Mouse (Mus musculus): Measurements from ENCODE around the gene Thrb.
"Not testable (repeated sequence)": the region's sequence is repeated elsewhere in the genome, so short reads cannot be mapped to it uniquely, and the experiment has no call there.

The Thrb gene

DNA sequence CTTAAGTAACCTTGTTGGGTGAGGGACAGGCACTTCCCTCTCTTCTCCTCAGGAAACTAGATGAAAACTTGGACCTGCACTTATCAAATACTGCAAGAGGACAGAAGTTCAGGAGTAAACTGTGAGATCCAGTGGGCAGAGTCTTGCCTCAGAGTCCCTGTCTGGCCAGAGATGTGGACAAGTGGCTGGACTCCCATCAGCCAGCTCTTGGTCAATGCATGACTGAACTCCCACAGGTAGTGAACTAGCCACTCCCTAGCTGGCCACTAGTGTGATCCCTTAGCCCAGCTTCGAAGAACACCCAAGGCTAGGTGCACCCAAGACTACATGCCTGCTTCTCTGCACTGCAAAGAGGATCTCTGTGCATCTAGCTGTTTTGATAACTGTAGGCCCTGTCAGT is 234.7 kb downstream of the Thrb start:
- no peak for DNase-seq

DNA sequence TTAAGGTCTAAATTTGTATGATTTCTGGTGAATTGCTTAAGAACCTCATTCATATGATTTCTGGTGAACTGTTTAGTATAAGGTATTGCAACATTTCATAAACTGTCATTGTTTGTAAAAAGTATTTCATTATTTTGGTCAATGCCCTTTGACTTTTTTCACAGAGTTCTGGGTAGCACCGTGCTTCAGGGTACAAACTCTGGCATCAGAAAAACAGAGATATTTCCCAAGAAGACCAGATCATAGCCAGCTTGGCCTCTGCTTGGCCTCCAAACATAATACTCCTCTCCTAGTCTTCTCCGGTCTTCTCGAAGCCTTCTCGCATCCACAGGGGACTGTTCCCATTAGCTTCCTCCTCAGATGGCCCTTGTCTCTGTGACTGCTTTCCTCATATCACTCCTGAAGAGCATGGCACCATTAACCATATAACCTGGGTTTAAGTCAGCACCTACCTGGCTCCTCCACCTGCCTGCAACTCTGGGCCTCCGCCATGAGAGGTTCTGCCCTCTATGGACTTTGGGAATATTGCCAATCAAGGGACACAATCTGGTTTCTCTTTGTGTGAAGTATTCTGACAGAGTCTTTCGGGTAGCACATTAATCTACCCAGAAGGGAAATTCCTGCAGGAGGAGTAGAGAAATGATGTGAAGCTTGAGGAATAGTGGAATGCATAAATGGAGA is 239.8 kb downstream of the Thrb start:
- DNase-seq = no peak

DNA sequence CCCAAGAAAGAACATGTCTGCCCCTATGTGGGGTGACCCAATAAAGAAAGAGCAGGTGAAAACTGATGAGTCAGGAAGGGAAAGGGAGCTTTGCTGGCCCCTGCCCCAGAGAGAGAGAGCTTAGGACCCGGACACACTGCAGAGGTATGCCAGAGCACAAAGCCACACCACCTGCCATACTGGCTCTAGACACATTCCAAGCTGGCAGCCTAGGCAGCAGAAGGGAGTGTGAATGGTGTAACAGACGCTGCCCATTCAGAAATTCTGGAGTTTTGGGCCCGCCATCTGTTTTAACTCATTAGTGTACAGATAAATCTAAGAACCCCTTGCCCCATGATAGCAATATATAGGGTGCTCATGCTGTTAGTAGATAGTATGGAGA is 240.3 kb downstream of the Thrb start:
- DNase-seq = no peak

DNA sequence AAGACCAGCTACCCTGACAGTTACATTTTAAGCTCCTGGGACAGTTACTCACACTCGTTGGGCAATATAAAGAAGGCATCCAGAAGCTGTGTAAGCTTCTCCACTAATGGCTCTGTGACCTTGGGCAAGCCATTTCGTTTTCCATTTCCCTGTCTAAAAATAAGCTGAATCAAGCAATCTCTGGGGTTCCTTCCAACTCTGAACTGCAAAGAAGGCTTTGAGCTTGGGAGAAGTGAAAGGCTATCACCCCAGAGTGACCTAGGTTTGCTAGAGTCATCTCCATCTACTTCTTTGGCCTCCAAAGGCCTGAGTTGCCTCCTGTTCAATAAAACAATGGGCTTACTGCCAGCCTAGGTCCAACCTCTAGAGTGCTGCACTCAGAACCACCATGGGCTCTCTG is 242.4 kb downstream of the Thrb start:
- no peak for DNase-seq

DNA sequence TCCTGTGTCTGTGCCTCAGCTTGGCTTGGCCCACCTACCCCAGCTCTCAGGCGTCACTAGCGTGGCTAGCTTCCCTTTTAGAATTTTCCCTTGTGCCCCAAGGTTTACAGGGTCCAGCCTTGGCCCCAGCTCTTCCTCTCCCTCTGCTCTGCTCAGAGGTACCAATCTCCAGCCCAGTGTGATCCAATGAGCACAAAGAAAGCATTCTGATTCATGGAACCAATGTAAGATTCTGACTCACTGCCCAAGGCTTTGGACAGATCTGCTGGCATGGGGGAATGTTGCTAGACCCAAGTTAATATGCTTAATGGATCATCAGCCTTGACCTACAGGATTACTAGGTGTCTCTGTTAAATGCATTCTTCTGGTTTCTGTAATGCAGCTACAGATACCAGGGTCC is 243.1 kb downstream of the Thrb start:
- DNase-seq = no peak

DNA sequence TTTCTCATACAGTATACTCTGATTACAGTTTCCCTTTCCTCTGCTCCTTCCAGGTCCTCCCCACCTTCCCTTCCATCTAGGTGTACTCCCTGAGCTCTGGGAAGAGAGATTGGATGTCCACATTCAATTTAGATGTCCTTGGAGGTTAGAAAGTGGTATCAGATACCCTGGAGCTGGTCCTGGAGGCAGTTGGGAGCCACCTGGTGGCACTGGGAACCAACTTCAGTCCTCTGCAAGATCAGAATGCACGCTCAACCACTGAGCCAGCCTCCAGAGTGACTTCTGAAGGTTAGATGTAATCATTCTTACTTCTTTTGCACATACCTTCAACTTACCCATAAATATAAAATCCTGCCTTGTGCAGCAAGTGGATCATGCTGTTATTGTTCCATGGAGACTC is 244.5 kb downstream of the Thrb start:
- DNase-seq = no peak

DNA sequence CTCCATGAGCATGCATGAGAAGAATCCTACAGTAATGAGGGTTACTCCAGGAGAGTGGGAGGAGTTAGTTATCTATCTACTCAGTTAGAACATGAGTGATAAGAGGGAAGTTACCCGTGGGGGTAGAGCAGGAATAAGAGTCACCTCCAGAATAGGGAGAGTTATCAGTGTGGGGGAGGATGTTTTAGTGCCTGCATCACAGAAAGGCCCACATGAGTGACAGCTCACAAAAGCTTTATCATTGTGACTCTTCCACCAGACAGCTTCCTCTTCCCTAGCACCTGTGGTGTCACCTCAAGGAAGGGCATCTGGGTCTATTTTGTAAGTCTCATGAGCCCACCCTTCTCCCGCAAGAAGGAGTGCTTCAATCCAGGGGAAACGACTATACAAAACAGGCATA is 245.6 kb downstream of the Thrb start:
- no peak for DNase-seq

DNA sequence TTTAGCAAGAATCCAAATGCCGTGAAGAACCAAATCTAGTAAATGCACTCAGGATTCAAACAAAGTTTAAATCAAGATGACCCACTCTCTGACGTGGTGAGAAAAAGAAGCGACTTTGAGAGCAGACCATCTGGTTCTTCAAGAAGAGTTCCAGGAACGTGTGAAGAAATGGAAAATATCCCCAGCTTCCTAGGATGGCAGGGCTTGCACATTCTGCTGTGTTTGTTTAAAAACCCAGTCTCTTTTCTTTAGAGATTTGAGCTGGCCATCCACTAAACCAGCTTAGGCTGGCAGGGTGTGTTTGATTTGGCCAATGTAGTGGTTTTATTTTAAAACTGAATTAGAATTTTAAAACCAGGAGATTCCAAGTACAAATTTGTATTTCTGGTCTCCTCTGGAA is 246.9 kb downstream of the Thrb start:
- no peak for DNase-seq

DNA sequence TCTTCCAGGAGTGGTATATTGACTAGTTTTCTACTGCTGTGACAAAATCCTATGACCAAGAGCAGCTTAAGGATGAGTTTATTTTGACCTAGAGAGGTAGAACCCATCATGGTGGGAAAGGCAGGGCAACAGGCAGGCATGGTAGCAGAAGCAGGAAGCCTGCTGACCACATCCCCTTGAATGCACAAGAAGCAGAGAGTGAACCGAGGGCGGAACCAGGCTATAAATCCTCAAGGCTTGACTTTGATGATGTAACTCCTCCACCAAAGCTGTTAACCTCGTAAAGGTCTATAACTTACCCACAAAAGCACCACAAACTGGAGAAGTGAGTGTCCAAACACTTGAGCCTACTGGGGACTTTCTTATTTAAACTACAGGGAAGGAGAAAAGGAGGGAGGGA is 251.1 kb downstream of the Thrb start:
- DNase-seq = no peak

DNA sequence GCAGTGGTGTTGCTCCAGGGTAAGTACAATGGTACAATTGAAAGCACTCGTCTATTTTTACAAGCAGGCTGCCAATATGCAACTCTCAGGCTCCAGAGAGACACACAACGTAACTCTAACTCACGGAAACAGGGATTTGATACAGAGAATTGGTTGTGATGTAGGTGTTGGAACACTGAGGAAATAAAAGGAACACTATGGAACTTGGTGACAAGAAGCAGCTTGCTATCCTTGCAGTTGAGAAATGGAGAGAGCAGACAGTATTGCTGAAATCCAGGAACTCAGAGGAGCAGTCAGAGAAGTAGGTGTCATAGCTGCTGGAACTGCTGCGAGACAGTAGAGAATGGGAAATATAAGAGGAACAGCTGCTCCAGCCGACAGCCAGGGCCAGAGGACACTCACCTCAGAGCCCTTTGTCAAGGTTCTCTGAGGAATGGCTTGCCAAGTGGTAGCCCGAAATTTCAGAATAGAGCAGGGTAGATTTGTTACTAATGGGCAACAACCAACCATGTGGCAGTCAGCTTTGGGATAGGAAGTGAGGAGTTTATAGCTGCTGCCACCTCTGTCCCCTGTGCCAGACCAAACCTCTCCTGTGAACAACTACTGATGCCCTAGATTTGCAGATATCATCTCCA is 252.6 kb downstream of the Thrb start:
- no peak for DNase-seq

DNA sequence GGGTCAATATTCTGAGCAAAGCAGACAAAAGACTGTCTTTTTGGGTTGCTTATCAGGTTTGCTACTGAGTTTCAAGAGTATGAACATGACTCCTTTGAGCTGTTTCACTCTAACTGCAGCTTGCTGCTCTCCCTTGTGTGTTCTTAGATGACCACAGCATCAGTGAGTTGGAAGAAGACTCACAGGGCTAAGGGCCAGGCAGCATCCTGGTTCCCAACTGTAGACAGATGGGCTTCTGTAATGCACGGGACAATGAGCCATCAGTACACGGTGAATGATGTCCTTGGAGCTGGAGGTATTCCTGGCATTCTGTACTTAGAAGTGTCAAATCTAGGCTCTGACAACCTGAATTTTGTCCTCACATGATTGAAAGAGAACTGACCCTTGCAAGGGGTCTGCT is 255.5 kb downstream of the Thrb start:
- no peak for DNase-seq

DNA sequence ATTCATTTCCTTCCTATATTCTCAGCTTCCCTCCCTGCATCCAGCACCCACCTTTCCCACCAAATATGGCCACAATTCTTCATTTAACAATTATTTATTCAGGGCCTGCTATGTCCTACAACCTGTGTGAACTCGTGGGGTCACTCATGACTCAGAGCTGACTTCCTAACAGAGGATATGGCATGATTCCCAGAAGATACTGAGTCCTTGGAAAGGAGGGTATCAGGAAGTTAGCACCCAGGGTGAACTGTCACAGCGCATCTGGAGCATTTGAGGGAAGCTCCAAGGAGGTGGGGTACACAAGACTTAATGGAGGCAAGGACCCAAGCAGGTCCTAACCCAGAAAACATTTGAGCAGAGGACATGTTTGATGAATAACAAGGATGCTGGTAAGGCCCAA is 256.6 kb downstream of the Thrb start:
- no peak for DNase-seq

DNA sequence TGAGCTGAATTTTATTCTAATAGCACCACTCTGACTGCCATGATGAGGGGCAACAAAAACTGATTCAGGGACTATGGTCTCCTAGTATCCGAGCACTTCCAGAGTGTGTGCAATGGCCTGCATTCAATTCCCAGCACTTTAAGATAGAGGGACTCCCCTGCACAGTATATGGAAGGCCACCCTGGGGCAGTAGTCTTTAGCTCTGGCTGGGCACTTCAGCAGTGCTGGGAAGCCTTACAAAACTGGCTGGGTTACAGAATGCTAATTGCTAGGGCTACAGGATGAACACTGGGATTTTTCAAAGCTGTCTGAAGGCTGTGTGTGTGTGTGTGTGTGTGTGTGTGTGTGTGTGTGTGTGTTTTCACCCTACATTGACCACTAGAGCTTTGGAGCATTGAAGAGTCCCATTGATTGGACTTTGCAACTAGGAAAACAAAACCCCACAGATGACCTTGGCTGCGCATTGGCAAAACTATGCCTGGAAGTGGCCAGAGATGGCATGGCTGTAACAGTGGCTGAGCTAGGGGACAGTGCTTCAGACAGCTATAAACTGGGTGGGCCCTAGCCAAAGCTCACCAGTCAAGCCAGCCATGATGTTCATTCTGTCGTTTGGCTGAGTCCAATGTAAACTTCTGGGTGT is 257.2 kb downstream of the Thrb start:
- no peak for DNase-seq

DNA sequence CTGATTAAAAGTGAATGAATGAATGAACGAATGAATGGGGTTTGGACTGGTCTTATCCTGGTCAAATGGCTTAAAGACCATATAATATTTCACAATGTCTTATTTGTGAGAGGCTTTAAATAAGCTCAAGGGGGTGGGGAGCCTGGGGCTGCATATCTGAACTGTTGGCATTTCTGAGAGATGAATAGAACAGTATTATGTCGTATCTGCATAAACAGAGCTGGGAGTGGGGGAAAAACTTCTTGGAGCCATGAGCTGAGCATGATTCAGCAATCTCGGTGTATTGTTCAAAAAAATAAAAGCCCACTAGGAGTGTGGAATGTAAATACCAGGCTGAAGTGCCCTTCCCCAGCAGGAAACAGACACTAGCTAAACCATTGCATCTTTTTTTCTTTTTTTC is 257.8 kb downstream of the Thrb start:
- no peak for DNase-seq

DNA sequence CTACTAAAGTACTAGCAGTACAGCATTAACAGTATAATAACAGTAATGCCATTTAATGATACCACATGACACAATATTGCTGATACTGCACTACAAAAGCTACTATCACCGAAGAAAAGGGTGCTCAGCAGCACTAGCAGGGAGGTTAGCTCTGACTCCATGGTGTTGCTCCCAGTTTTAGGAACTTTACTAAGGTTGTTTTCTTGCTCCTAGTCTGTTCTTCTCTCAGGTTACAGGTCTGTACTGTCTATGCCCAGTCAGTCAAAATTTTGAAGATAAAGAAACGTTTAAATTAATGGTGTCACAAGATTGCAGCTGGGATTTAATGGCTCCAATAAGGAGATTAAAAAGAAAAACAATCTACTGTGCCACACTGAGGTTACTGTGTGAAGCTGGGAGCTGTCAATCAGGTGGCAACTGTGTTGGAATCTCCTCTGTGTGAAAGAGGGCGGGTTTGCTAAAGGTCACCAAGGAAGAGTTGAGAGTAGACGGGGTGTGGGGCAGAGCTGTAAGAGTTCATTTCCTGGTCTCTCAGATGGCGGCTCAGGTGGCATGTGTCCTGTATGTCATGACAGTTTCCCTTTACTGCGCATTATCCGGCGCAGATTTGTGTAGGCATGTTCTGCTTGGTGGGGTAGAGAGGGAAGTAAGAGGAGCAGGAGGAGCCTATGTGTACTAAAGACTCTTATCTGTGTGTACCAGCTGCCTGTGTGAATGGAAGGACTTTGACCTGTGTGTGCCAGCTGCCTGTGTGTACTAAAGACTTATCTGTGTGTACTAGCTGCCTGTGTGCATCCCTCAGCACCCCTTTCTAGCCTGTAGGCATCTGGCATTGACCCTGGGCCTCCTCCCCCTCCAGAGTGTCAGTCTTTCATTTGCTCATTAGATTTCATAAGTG is 263.0 kb downstream of the Thrb start:
- no peak for DNase-seq

DNA sequence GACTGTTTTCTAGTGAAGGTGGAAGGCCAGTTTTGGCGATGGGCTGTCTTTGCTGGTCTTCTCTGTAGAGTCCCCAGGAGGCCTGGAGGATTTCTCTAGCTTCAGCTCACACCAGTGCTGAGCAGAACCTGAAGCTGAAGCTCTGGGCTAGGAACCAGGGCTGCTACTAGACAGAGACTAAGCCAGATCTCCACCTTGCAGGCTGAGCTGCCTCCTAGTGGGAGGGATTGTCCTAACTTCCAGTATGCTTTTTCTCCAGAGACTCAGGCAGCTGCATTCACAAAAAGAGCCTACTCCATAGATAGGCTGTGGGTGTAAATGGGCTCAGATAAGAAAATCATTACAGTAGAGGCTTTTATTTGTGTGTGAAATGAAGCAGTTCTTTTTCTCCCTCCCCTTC is 267.4 kb downstream of the Thrb start:
- peak; percentile 38 for DNase-seq

DNA sequence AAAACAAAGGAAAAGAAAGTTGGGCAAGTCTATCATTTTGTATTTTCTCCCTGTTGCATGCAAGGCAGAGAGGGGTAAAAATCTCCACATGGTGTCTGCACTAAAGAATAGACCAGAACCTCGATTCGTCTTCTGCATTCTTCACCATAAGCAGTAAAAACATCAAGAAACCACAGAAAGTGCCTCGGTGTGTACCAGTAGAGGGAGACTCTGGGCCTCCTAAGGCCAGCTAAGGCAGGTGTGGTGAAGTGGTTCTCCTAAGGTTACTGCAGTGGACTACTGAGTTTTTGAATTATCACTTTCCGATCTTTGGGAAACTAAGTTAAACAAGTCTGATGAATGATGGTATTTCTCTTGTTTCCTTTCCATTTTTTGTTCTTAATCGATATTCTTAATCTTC is 269.5 kb downstream of the Thrb start:
- DNase-seq = no peak

DNA sequence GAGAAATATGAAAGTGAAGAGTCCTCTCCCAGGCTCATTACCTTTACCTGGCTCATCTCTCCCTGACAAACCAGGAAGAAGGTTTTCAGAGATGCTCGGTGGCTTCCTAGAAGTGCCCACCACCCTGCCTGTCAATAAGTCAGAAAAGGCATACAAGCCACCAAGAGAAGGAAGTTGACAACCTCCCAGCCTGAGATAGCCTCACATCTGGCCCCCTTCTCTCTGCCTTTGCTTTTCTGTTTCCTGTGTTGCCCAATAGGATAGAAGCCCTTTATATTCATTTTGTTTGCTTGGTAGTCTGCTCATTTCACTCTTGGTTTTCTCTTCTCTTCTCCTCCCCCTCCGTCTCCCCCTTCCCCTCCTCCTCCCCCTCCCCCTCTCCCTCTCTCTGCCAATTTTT is 273.4 kb downstream of the Thrb start:
- no peak for DNase-seq

DNA sequence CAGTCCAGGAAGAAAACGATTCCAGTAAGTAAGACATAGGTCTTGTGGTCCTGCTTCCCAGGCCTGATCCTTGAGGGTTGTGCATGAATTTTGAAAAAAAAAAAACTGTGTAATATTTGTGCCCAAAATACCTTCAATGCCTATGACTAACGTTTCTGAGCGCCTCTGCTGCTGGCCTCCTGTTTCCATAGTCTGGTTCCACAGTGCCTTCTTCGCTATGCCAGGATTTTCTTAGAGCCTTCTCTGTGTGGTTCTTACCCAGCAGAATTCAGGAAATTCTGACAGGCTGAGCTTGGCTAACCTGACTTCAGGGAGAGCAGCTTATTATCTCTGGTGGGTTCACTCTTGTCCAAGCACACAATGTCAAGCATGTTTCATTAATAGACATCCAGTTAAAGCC is 274.7 kb downstream of the Thrb start:
- not testable (repeated sequence) for DNase-seq

DNA sequence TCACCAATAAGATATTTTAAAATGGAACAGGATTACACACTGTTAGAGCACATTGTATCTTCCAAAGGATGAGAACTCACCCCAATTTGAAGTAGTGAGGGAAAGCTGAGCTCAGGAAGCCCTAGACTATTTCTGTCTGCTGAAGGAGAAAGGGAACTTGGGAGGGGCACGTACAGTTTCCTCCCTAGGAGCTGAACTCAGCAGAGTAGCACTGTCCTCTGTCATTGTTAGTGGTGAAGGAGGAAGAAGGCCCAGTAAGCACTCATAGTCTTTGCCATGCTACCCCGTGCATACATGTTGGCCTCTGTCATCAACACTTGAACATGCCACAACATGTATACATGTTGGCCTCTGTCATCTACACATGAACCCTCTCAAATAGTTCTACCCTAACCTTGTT is 294.0 kb downstream of the Thrb start:
- no peak for DNase-seq

DNA sequence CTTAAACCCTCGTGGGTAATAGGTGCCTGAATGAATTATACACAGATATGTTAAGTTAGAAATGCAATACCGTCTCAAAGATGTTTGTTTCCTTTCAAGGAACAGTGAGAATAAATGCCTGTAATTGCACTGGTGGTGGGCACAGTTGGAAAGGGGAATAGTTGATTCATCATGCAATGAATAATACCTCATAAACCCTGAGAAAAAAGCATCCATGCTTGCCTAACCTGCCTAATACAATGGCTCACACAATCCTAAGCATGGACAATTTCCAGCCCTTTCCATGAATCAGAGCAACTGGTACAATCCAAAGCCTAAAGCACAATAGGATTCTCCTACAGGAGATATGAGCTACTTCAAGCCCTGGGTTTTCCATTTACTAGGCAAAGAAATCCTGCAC is 299.8 kb downstream of the Thrb start:
- DNase-seq = no peak

DNA sequence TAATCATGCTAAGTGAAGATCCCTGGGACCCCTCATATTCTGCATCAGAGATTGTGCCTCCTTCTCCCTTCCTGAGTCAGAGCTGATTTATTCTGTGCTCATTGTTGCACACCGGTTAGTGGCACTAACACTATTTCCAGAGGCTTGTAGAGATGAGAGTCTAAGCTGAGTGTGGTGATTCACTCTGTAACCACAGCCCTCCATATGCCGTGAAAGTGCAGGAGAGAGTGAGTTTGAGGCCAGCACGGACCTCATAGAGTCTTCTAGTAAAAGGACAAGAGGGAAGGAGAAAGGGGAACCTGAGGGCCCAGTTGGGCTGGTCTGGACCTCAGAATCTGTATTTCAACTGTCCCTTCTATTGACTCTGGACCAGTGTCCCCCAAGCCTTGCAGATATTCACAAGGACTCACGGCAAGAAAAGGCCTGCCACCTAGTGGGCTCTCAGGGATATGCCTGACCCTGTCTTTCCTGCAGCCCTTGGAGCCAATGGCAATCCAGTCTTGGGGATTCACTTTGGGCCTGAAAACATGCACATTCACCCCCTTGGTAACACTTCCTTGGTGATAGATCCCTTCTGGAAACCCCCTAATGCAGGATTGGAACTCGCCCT is 307.2 kb downstream of the Thrb start:
- peak; percentile 53 for DNase-seq

DNA sequence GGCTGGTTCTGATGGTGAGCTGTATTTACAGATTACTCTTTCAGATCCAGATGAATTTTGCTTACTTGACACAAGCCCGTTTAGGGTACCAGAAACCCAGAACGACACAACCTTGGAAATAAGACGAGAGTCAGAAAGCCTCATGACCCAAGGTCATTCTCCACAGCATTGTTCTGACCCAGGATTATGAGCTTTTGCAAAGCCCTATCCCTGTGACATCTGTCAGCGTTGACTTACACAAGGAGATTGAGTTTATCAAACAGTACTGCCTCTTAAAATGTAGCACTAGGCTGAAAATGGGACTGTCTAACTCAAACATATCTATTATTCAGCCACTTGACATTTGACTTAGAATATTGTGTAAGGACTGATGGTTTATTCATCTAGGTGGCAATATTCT is 312.1 kb downstream of the Thrb start:
- DNase-seq = no peak
